ENCODE assay signal across 8 mouse cellular contexts in the genomic region with DNA sequence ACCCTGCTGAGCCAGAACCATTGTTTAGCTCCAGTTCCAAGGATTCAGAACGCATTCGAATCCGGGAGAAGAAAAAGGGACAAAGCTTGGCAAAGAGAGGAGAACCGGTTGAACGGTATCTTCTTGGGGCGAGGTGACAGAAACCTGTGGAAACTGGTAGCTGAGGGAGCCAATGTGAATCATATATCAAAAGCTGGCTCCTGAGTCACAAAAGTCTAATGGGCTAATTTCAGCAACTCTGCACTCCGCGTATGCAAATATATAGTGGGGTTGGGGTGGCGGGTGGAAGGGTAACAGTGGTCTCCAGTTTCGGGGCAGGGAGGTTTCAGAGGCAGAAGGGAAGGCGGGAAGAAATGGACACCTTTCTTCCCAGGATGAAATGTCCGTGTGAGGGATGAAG. TPM values are rescaled to one million over a fixed set of nuclear protein-coding genes. Genes with fewer than 3 reads are reported as not detected.
DNase-seq lines count a peak whose midpoint lies in the region; ATAC-seq and TF ChIP-seq lines count a peak whose summit lies in the region.

No protein-coding gene starts in this region.

- TF ChIP-seq EP300 in CH12.LX (IDR thresholded peaks at IDR 0.05; ENCODE audit: low read length), result no peak

- dilution Hi-C loops in CH12.LX (cut with MboI; ENCODE audit: extremely low pct_ligation_motif_present, extremely low pct_unique_long_range_greater_than_20kb, low sequenced_read_pairs), result no loop called here

- H3K4me3 ChIP-seq in heart, embryonic 10.5 days, result peak overlapping the region; percentile 61
- H3K4me3 ChIP-seq in CH12.LX (replicated peaks in 1 of 3; ENCODE audit: low read depth in 2 of 3, low read length in 2 of 3, poor library complexity in 1 of 3), result peak overlapping the region; percentile 40 to 62 (median 41)
- H3K4me3 ChIP-seq in forebrain, embryonic 16.5 days (replicated peaks; ENCODE audit: low read length), result peak overlapping the region; percentile 44
- H3K4me3 ChIP-seq in liver, embryonic 16.5 days (ENCODE audit: low read depth, low read length), result peak overlapping the region; percentile 37

- peak overlapping the region; percentile 74 for H3K27ac ChIP-seq in heart, embryonic 10.5 days
- H3K27ac ChIP-seq in CH12.LX (ENCODE audit: insufficient read depth, low read depth), result no peak overlapping the region
- H3K27ac ChIP-seq in forebrain, embryonic 16.5 days (ENCODE audit: low read length), result no peak overlapping the region
- no peak overlapping the region for H3K27ac ChIP-seq in liver, embryonic 16.5 days (ENCODE audit: low read length)

- peak; percentile 31 for ATAC-seq in forebrain, embryonic 16.5 days
- no peak for ATAC-seq in liver, embryonic 16.5 days (ENCODE audit: low read depth)
- ATAC-seq in erythroblast, adult 5-6 weeks (replicated peaks; ENCODE audit: low FRiP score, poor library complexity, severe bottlenecking), result no peak

- in situ Hi-C loops in CH12.LX (cut with MboI; ENCODE audit: low pct_ligation_motif_present, low pct_unique_long_range_greater_than_20kb, low sequenced_read_pairs), result no loop called here

- no peak for TF ChIP-seq RAD21 in CH12.LX (IDR thresholded peaks at IDR 0.05; ENCODE audit: low read depth, low read length)

- DNase-seq in heart, embryonic 10.5 days (ENCODE audit: low spot score), result no peak
- no peak for DNase-seq in heart, postnatal 10 days
- peak; percentile 61 for DNase-seq in CH12.LX (ENCODE audit: extremely low read depth)
- DNase-seq in T-cell, adult 2 months (ENCODE audit: low spot score), result no peak
- DNase-seq in frontal cortex, postnatal 25 days (ENCODE audit: low spot score in 2 of 2), result no peak

- H3K9ac ChIP-seq in CH12.LX (ENCODE audit: insufficient read depth, low read depth), result peak overlapping the region; percentile 10; the same call in 1 of the 2 replicates
- H3K9ac ChIP-seq in forebrain, embryonic 16.5 days (replicated peaks; ENCODE audit: low read depth, low read length), result peak overlapping the region; percentile 47; the same call in 1 of the 2 replicates
- H3K9ac ChIP-seq in liver, embryonic 16.5 days (ENCODE audit: low read depth, low read length), result no peak overlapping the region

- H3K79me2 ChIP-seq in CH12.LX (replicated peaks; ENCODE audit: control insufficient read depth, extremely low read depth, insufficient read depth, poor library complexity, severe bottlenecking), result no peaks in the 10 kb centered on the region

- H3K4me2 ChIP-seq in CH12.LX (ENCODE audit: insufficient read depth, low read depth, poor library complexity, severe bottlenecking), result peak overlapping the region; percentile 55
- H3K4me2 ChIP-seq in forebrain, embryonic 16.5 days (ENCODE audit: low read length), result peak overlapping the region; percentile 69
- H3K4me2 ChIP-seq in liver, embryonic 16.5 days (ENCODE audit: low read depth, low read length), result peak overlapping the region; percentile 46

- no peak for TF ChIP-seq CTCF in CH12.LX (conservative IDR thresholded peaks at IDR 0.05 in 1 of 2, IDR thresholded peaks at IDR 0.05 in 1 of 2; ENCODE audit: low read depth in 2 of 2, low read length in 2 of 2)

- no peaks in the 10 kb centered on the region for H3K36me3 ChIP-seq in heart, embryonic 10.5 days
- no peaks in the 10 kb centered on the region for H3K36me3 ChIP-seq in CH12.LX (replicated peaks in 1 of 2; ENCODE audit: control insufficient read depth in 1 of 2, insufficient read depth in 1 of 2, low read length in 1 of 2)
- no peaks in the 10 kb centered on the region for H3K36me3 ChIP-seq in forebrain, embryonic 16.5 days (ENCODE audit: control insufficient read depth, insufficient read depth)
- no peaks in the 10 kb centered on the region for H3K36me3 ChIP-seq in liver, embryonic 16.5 days (ENCODE audit: control insufficient read depth, insufficient read depth)

- no peak for TF ChIP-seq POLR2A in CH12.LX (IDR thresholded peaks at IDR 0.05; ENCODE audit: low read depth, low read length)

- intact Hi-C loops in heart, postnatal 10 days (cut with DNase I), result loop anchor here (2.0 to 5.0 kb wide), 3 partner anchors 86 to 272 kb away; partner anchors contain the start of genes Btf3 and Foxd1

- peaks cover 57% of the 10 kb centered on the region for H3K27me3 ChIP-seq in heart, embryonic 10.5 days (ENCODE audit: insufficient read depth, poor library complexity, severe bottlenecking)
- H3K27me3 ChIP-seq in CH12.LX (replicated peaks), result peaks cover 2% of the 10 kb centered on the region
- peaks cover 61% of the 10 kb centered on the region for H3K27me3 ChIP-seq in forebrain, embryonic 16.5 days (replicated peaks; ENCODE audit: control insufficient read depth, insufficient read depth, low read length)
- peaks cover 35% of the 10 kb centered on the region for H3K27me3 ChIP-seq in liver, embryonic 16.5 days (ENCODE audit: control insufficient read depth, insufficient read depth, low read depth, low read length)

- 5% methylated on average over 12 of the region's 12 CpGs for WGBS in heart, embryonic 10.5 days
- 3% methylated on average over 12 of the region's 12 CpGs for WGBS in forebrain, embryonic 16.5 days
- WGBS in liver, embryonic 16.5 days (ENCODE audit: insufficient replicate concordance), result 8% methylated on average over 12 of the region's 12 CpGs

- peaks cover 42% of the 10 kb centered on the region for H3K4me1 ChIP-seq in heart, embryonic 10.5 days
- peaks cover 2 to 25% of the 10 kb centered on the region in 2 experiments; a peak in 3 of 4 replicates for H3K4me1 ChIP-seq in CH12.LX (ENCODE audit: control insufficient read depth in 1 of 2, insufficient read depth in 2 of 2)
- peaks cover 6% of the 10 kb centered on the region for H3K4me1 ChIP-seq in forebrain, embryonic 16.5 days (replicated peaks; ENCODE audit: control insufficient read depth, insufficient read depth, low read length)
- no peaks in the 10 kb centered on the region; the same call in 1 of the 2 replicates for H3K4me1 ChIP-seq in liver, embryonic 16.5 days (ENCODE audit: control insufficient read depth, low read depth, low read length)

- no peaks in the 10 kb centered on the region for H3K9me3 ChIP-seq in heart, embryonic 10.5 days
- no peaks in the 10 kb centered on the region for H3K9me3 ChIP-seq in CH12.LX (replicated peaks; ENCODE audit: low read length)
- no peaks in the 10 kb centered on the region for H3K9me3 ChIP-seq in forebrain, embryonic 16.5 days (ENCODE audit: control insufficient read depth, low read length)
- no peaks in the 10 kb centered on the region for H3K9me3 ChIP-seq in liver, embryonic 16.5 days (replicated peaks; ENCODE audit: control insufficient read depth, low read length)

TF ChIP-seq in CH12.LX, 34 proteins besides CTCF, POLR2A, EP300 and RAD21:
- TF ChIP-seq RCOR1 (conservative IDR thresholded peaks at IDR 0.05; ENCODE audit: low read depth, low read length) (no peak), USF2 (conservative IDR thresholded peaks at IDR 0.05; ENCODE audit: low read depth, low read length) (no peak), JUND (conservative IDR thresholded peaks at IDR 0.05; ENCODE audit: low read depth, low read length) (no peak), ZKSCAN1 (IDR thresholded peaks at IDR 0.05; ENCODE audit: borderline replicate concordance, low read depth, low read length) (no peak), CHD2 (IDR thresholded peaks at IDR 0.05; ENCODE audit: low read length) (no peak), UBTF (IDR thresholded peaks at IDR 0.05; ENCODE audit: low read depth, low read length) (no peak)

RNA-seq across cellular contexts. Expression of gene Tmem174, which starts 48.7 kb away (rescaled TPM):
- polyA plus RNA-seq in heart, embryonic 10.5 days (2016; fragmentation: Nextera tagmentation; extraction: Ambion mirVana), result 0.05 TPM in 1 of 2 replicates, not detected in the other
- not detected for total RNA-seq in heart, postnatal 10 days (2021)
- not detected in 2 replicates for total RNA-seq in CH12.LX (2012; rRNA removed)
- not detected in 2 replicates for total RNA-seq in CH12.LX (2014; rRNA removed)
- polyA plus RNA-seq in CH12.LX (2012; ENCODE audit: insufficient read length, low read depth), result not detected in 2 replicates
- polyA plus RNA-seq in forebrain, embryonic 16.5 days (2015; fragmentation: Nextera tagmentation; extraction: Ambion mirVana), result not detected in 2 replicates
- polyA plus RNA-seq in liver, embryonic 16.5 days (2015; fragmentation: Nextera tagmentation; extraction: Ambion mirVana), result not detected in 2 replicates
- not detected in 2 replicates for total RNA-seq in erythroblast, adult 5-6 weeks (2015; ENCODE audit: low replicate concordance)
- not detected in 2 replicates for total RNA-seq in erythroblast, adult 5-6 weeks (2017; ENCODE audit: low replicate concordance)
